Mouse (Mus musculus) CD4-positive helper T cell, adult 2 months (primary cell): ENCODE measurements around the gene Cacng2.

Experiments used
- DNase-seq: peaks from one replicate; pipeline ENCODE4 v3.0.0-alpha.2; 2012; ENCODE audit warnings: low read depth, missing footprints, low spot score

Gene Cacng2

GRCm38 (mm10) chr15:77952921-77953320, 166.9 kb downstream of the Cacng2 start:
- no peak for DNase-seq

GRCm38 (mm10) chr15:77949061-77949460, 170.8 kb downstream of the Cacng2 start:
- no peak for DNase-seq

- no peak for DNase-seq
Measured at GRCm38 (mm10) chr15:77945711-77946110, 174.1 kb downstream of the Cacng2 start.
